Mouse (Mus musculus) G1E (cell line): ENCODE measurements at regions not wholly inside any gene's neighbourhood (a gene's known extent, or its start where the extent isn't known, plus 50 kb on each side); places are given as distances from the start of the nearest gene placed in this dataset.

Source experiments
- ATAC-seq: 2 replicates; pipeline ENCODE4 v1.8.0; 2016; ENCODE audit warnings: mild to moderate bottlenecking; ENCODE audit not compliant: insufficient number of reproducible peaks, poor library complexity, low FRiP score, severe bottlenecking; ENCODE audit errors: extremely low read depth
- DNase-seq: peaks from one replicate; pipeline ENCODE4 v3.0.0; 2012; ENCODE audit warnings: low spot score
- H3K27me3 ChIP-seq: 2 replicates; pipeline ENCODE4 v1.6.1; 2012; ENCODE audit warnings: mild to moderate bottlenecking, low read length, inconsistent platforms; ENCODE audit not compliant: insufficient read depth
- H3K36me3 ChIP-seq: replicated peaks from 2 replicates; pipeline ENCODE3; 2012; ENCODE audit warnings: mild to moderate bottlenecking, inconsistent platforms
- H3K4me1 ChIP-seq: 2 replicates; pipeline ENCODE4 v1.6.1; 2012; ENCODE audit warnings: low read depth, low read length, inconsistent platforms, mixed read lengths; ENCODE audit not compliant: insufficient read depth
- H3K4me3 ChIP-seq: 2 replicates; pipeline ENCODE4 v1.5.1; 2012; ENCODE audit warnings: low read depth, mild to moderate bottlenecking, inconsistent platforms, low read length, moderate library complexity, mixed read lengths
- H3K9me3 ChIP-seq: replicated peaks from 2 replicates; pipeline ENCODE4 v1.6.1; 2012; ENCODE audit warnings: inconsistent platforms
- CTCF ChIP-seq: IDR thresholded peaks from 2 replicates; pipeline ENCODE4 v1.5.1; 2012; ENCODE audit warnings: low read depth, low read length, inconsistent platforms, mixed read lengths
- GATA1 ChIP-seq: IDR thresholded peaks from 2 replicates; pipeline ENCODE4 v1.6.1; 2012; ENCODE audit warnings: borderline replicate concordance, low read length, inconsistent platforms, mixed read lengths
- GATA2 ChIP-seq: IDR thresholded peaks from 2 replicates; pipeline ENCODE4 v1.6.1; 2012; ENCODE audit warnings: low read depth, low read length, inconsistent platforms, borderline replicate concordance
- POLR2AphosphoS5 ChIP-seq: IDR thresholded peaks from 2 replicates; pipeline ENCODE4 v1.6.1; 2012; ENCODE audit warnings: low read depth, low read length, inconsistent platforms; ENCODE audit not compliant: insufficient replicate concordance
- TAL1 ChIP-seq: conservative IDR thresholded peaks from 2 replicates; pipeline ENCODE4 v1.6.1; 2012; ENCODE audit warnings: low read depth, low read length, inconsistent platforms, mixed read lengths

DNA sequence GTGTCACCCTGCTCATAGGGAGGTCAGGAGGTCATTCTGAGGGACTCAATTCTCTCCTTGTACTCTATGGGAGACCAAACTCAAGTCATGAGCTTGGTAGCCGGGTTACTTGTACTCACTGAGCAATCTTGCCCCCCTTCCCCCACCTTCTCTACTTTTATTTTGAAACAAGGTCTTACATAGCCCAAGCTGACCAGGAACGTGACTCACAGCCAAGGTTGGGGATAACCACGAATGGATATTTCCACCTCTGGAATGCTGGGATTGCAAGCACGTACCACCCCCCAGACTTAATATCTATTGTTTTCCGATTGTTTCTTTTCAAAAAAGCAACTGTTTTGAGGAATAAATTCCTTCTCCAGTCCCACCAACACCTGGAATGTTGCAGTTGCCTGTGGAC lies 79.2 kb upstream of the Tbx3 start:
- ATAC-seq: no peak
- H3K4me1 ChIP-seq: no peaks in the 10 kb centered on the region
- H3K9me3 ChIP-seq: peaks cover 76% of the 10 kb centered on the region

GRCm38 (mm10) chr5:119592891-119593290 lies 77.6 kb upstream of the Tbx3 start:
- DNase-seq: no peak
- Histone ChIP-seq H3K27me3 (no peaks in the 10 kb centered on the region), H3K36me3 (no peaks in the 10 kb centered on the region), H3K9me3 (peaks cover 73% of the 10 kb centered on the region), H3K4me3 (no peak overlapping the region), H3K4me1 (no peaks in the 10 kb centered on the region)
- TF ChIP-seq CTCF: no peak
- no peak for TF ChIP-seq POLR2AphosphoS5
- no peak for TF ChIP-seq GATA2
- TF ChIP-seq TAL1: no peak
- TF ChIP-seq GATA1: no peak
- no peak for ATAC-seq

More for the DNA sequence above, 79.2 kb upstream of the Tbx3 start:
- Histone ChIP-seq H3K27me3 (no peaks in the 10 kb centered on the region), H3K4me3 (no peak overlapping the region), H3K36me3 (no peaks in the 10 kb centered on the region)
- no peak for DNase-seq
- TF ChIP-seq POLR2AphosphoS5: no peak
- no peak for TF ChIP-seq CTCF
- TF ChIP-seq GATA1: no peak
- no peak for TF ChIP-seq TAL1
- TF ChIP-seq GATA2: no peak

GRCm38 (mm10) chr5:119594541-119594940 lies 75.9 kb upstream of the Tbx3 start:
- ATAC-seq (no peak), DNase-seq (no peak)
- no peaks in the 10 kb centered on the region for H3K27me3 ChIP-seq
- peaks cover 71% of the 10 kb centered on the region for H3K9me3 ChIP-seq
- TF ChIP-seq TAL1 (no peak), POLR2AphosphoS5 (no peak), GATA2 (no peak), GATA1 (no peak), CTCF (no peak)
- no peak overlapping the region for H3K4me3 ChIP-seq
- no peaks in the 10 kb centered on the region for H3K36me3 ChIP-seq
- no peaks in the 10 kb centered on the region for H3K4me1 ChIP-seq

- H3K9me3 ChIP-seq: peaks cover 70% of the 10 kb centered on the region
- no peak overlapping the region for H3K4me3 ChIP-seq
- TF ChIP-seq CTCF: no peak
- TF ChIP-seq TAL1: no peak
- TF ChIP-seq GATA1: no peak
- TF ChIP-seq POLR2AphosphoS5: no peak
- TF ChIP-seq GATA2: no peak
- no peaks in the 10 kb centered on the region for H3K4me1 ChIP-seq
- H3K36me3 ChIP-seq: no peaks in the 10 kb centered on the region
- ATAC-seq (no peak), DNase-seq (no peak)
- H3K27me3 ChIP-seq: no peaks in the 10 kb centered on the region
These were observed 74.0 kb upstream of the Tbx3 start for GRCm38 (mm10) chr5:119596295-119596993.

GRCm38 (mm10) chr5:119596994-119597391 lies 73.5 kb upstream of the Tbx3 start:
- no peak for TF ChIP-seq TAL1
- no peak for TF ChIP-seq GATA2
- no peak for TF ChIP-seq GATA1
- TF ChIP-seq POLR2AphosphoS5: no peak
- no peak for TF ChIP-seq CTCF
- no peak overlapping the region for H3K4me3 ChIP-seq
- H3K4me1 ChIP-seq: no peaks in the 10 kb centered on the region
- DNase-seq (no peak), ATAC-seq (no peak)
- H3K27me3 ChIP-seq: no peaks in the 10 kb centered on the region
- no peaks in the 10 kb centered on the region for H3K36me3 ChIP-seq
- peaks cover 69% of the 10 kb centered on the region for H3K9me3 ChIP-seq

DNA sequence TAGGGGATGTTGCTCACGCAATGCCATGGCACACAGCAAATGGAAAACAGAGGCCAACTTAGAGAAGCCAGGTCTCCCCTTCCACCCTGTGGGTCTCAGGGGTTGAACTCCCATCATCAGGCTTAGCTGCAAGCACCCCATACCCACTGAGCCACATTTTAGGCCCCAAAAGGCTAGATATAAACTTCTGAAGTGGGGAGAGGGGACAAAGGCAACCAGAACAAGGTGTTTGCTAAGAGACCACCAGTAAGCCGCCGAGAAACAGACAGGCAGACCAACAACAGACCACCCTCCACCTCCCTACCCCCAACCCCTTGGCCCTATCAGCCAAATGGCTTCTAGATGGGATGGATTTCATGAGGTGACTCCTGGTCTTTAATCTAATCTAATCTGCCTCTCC lies 72.9 kb upstream of the Tbx3 start:
- TF ChIP-seq TAL1 (no peak), GATA1 (no peak), POLR2AphosphoS5 (no peak), GATA2 (no peak), CTCF (no peak)
- H3K4me1 ChIP-seq: no peaks in the 10 kb centered on the region

GRCm38 (mm10) chr5:119598166-119598565 lies 72.3 kb upstream of the Tbx3 start:
- H3K4me1 ChIP-seq: no peaks in the 10 kb centered on the region
- TF ChIP-seq POLR2AphosphoS5 (no peak), GATA2 (no peak), GATA1 (no peak)
- H3K9me3 ChIP-seq: peaks cover 73% of the 10 kb centered on the region
- DNase-seq (no peak), ATAC-seq (no peak)
- no peaks in the 10 kb centered on the region for H3K36me3 ChIP-seq
- H3K27me3 ChIP-seq: no peaks in the 10 kb centered on the region
- no peak overlapping the region for H3K4me3 ChIP-seq

More for the DNA sequence above, 72.9 kb upstream of the Tbx3 start:
- H3K36me3 ChIP-seq: no peaks in the 10 kb centered on the region
- ATAC-seq: no peak
- DNase-seq: no peak
- H3K9me3 ChIP-seq: peaks cover 71% of the 10 kb centered on the region
- no peak overlapping the region for H3K4me3 ChIP-seq
- H3K27me3 ChIP-seq: no peaks in the 10 kb centered on the region
